Mouse (Mus musculus): ENCODE measurements at regions not wholly inside any gene's neighbourhood (a gene's known extent, or its start where the extent isn't known, plus 50 kb on each side); places are given as distances from the start of the nearest gene placed in this dataset.

GRCm38 (mm10) chr15:50942429-50942828 lies 2942.3 kb upstream of the Gm7489 start:
- no peak for DNase-seq (ENCODE audit: low read depth, low spot score)

- no peak for DNase-seq (ENCODE audit: low read depth, low spot score)
Observed at GRCm38 (mm10) chr15:50944976-50945375, 2939.7 kb upstream of the Gm7489 start.

GRCm38 (mm10) chr15:50959109-50959508 lies 2925.6 kb upstream of the Gm7489 start:
- no peak for DNase-seq (ENCODE audit: low read depth, low spot score)

GRCm38 (mm10) chr15:50963606-50964005 lies 2921.1 kb upstream of the Gm7489 start:
- DNase-seq (ENCODE audit: low read depth, low spot score): no peak

GRCm38 (mm10) chr15:50964236-50964635 lies 2920.5 kb upstream of the Gm7489 start:
- DNase-seq (ENCODE audit: low read depth, low spot score): no peak

- DNase-seq (ENCODE audit: low read depth, low spot score): no peak
Observed at GRCm38 (mm10) chr15:50967176-50967575, 2917.5 kb upstream of the Gm7489 start.

GRCm38 (mm10) chr15:50970637-50971036 lies 2914.1 kb upstream of the Gm7489 start:
- no peak for DNase-seq (ENCODE audit: low read depth, low spot score)

- DNase-seq (ENCODE audit: low read depth, low spot score): no peak
Observed at GRCm38 (mm10) chr15:50972593-50972992, 2912.1 kb upstream of the Gm7489 start.

GRCm38 (mm10) chr15:50974002-50974754 lies 2910.5 kb upstream of the Gm7489 start:
- DNase-seq (ENCODE audit: low read depth, low spot score): no peak

- DNase-seq (ENCODE audit: low read depth, low spot score): no peak
Observed at GRCm38 (mm10) chr15:50989457-50989856, 2895.2 kb upstream of the Gm7489 start.

- DNase-seq (ENCODE audit: low read depth, low spot score): no peak
Observed at GRCm38 (mm10) chr15:50991667-50992066, 2893.0 kb upstream of the Gm7489 start.

GRCm38 (mm10) chr15:50992246-50992645 lies 2892.5 kb upstream of the Gm7489 start:
- no peak for DNase-seq (ENCODE audit: low read depth, low spot score)

GRCm38 (mm10) chr15:50993121-50993520 lies 2891.6 kb upstream of the Gm7489 start:
- no peak for DNase-seq (ENCODE audit: low read depth, low spot score)

GRCm38 (mm10) chr15:50995688-50996087 lies 2889.0 kb upstream of the Gm7489 start:
- DNase-seq (ENCODE audit: low read depth, low spot score): no peak

GRCm38 (mm10) chr15:50996296-50996695 lies 2888.4 kb upstream of the Gm7489 start:
- no peak for DNase-seq (ENCODE audit: low read depth, low spot score)

GRCm38 (mm10) chr15:50997209-50997763 lies 2887.4 kb upstream of the Gm7489 start:
- no peak for DNase-seq (ENCODE audit: low read depth, low spot score)

- DNase-seq (ENCODE audit: low read depth, low spot score): no peak
Observed at GRCm38 (mm10) chr15:51038968-51039367, 2845.7 kb upstream of the Gm7489 start.

- DNase-seq (ENCODE audit: low read depth, low spot score): no peak
Observed at GRCm38 (mm10) chr15:51070538-51070937, 2814.2 kb upstream of the Gm7489 start.

GRCm38 (mm10) chr15:51071132-51071656 lies 2813.5 kb upstream of the Gm7489 start:
- no peak for DNase-seq (ENCODE audit: low read depth, low spot score)

GRCm38 (mm10) chr15:51073678-51074077 lies 2811.0 kb upstream of the Gm7489 start:
- DNase-seq (ENCODE audit: low read depth, low spot score): no peak

GRCm38 (mm10) chr15:51074196-51074595 lies 2810.5 kb upstream of the Gm7489 start:
- no peak for DNase-seq (ENCODE audit: low read depth, low spot score)

- DNase-seq (ENCODE audit: low read depth, low spot score): no peak
Observed at GRCm38 (mm10) chr15:51083677-51084322, 2800.9 kb upstream of the Gm7489 start.

- no peak for DNase-seq (ENCODE audit: low read depth, low spot score)
Observed at GRCm38 (mm10) chr15:51092936-51093335, 2791.8 kb upstream of the Gm7489 start.

Data from embryo, embryonic 11.5 days (tissue).